Mouse (Mus musculus) left cerebral cortex, adult 8-10 months (tissue): ENCODE data around the gene Hs3st5. TPM values are rescaled to one million over a fixed set of nuclear protein-coding genes. Genes with fewer than 3 reads are reported as not detected.
"Not testable (repeated sequence)": the region's sequence is repeated elsewhere in the genome, so short reads cannot be mapped to it uniquely, and the experiment has no call there.

Experiments
- DNase-seq, 2 experiments: peaks; one replicate each; pipeline ENCODE4 v3.0.0; 2022; ENCODE audit warnings: low spot score in 2 of 2
- total RNA-seq, 4 experiments: library from RNA; stranded (reverse); gene quantifications; 2 replicates each; pipeline ENCODE4 v1.2.4; 2022

Gene Hs3st5
- 1 to 10 TPM; 5.7 to 7.4 (median 6.9) TPM for total RNA-seq

DNA sequence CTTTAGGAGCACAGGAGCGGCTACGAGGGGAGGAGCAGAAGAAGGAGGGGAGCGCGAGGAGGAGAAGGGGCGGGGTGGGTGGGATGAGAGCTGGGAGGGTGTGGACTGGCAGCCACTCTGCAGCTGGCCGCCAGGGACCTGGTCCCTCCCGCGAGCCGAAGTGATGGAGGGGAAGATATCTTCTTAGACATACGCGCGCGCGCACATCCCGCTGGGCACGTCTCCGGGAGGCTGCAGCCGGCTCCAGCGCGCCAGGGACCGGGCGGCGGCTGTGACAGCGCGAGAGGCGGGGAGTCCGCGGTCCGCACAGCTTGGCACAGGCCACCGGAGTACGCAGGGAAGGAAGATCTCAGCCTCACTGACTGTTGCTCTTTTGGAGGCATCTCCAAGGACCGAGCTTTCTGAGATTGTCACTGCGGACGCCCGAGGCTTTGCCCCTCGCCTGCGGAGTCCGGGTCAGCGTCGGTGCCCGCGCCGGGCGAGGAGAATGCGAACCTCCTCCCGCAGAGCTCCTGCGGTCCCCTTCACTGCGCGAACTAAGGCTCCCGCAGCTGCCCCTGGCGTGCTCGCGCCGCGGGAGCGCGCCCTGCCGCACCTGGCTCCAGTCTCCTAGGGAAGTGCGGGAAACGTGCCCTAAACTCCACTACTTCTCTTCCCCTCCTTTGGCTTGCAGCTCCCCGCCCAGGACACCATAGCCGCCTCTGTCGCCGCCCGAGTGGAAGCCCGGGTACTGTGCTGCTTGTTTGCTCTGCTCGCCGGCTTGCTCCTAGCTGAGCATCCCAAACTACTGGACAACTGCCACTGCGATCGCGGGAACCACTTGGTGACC is at the start of gene Hs3st5:
Gene Hs3st5, plus strand, starts transcription at position 88 of the 829 bp plus-strand sequence.
- DNase-seq: peak; percentile 47 to 73

DNA sequence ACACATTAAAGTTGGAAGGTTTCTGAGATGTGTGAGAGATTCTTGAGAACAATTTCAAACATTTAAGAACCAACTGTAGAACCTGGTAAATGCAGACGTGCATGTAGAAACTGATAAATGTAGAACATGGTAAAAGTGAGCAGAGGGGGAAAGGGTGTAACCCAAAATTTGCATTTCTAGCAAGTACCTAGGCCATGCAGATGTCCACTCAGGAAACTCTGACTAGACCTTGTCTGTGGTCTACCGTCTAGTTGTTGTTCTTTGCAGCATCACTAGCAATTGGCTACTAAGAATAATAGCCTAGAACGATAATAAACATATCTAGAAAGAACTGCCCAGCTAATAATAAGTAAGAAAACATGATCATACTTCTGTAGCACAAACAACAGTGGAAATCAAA is 38.0 kb upstream of the Hs3st5 start:
- no peak for DNase-seq

- no peak for DNase-seq
These were observed 35.5 kb upstream of the Hs3st5 start for GRCm38 (mm10) chr10:36471135-36471534.

DNA sequence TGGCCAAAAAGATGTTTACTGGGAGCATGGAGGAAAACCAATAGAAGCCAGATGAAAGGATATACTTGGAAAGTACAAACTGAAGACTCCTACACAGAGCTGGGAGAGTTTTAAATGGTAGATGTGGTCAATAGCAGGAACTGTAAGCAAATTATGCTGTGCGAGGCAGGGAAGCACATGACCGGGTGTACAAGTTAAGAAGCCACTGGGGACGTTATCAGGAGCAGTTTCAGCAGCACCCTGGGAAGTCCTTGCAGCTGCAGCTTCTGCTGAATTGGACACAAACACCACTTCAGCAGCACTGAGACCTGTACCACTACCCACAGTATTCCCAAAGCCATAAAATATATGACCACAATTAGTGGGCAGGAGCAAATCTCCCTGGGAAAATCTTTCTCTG is 31.8 kb upstream of the Hs3st5 start:
- no peak for DNase-seq

GRCm38 (mm10) chr10:36477543-36477942 is 29.1 kb upstream of the Hs3st5 start:
- no peak for DNase-seq

DNA sequence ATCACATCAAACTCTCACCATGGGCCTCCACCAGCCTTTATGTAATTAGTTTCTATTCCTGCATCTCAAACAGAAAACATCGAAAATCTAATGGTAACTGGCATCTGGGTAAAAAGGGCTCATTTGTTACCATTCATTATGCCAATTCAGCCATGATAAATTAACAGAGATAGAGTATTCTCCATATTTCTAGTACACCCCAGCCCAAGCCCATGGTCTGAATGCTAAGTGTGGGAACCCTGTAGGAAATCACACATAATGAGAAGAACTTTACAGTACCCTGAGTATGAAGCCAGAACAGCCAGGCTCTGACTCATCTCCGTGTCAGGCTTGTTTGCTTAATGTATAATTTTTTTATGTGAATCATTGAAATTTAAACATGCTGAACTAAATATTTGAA is 23.3 kb upstream of the Hs3st5 start:
- no peak for DNase-seq

- no peak for DNase-seq
These were observed 22.6 kb upstream of the Hs3st5 start for GRCm38 (mm10) chr10:36484011-36484410.

DNA sequence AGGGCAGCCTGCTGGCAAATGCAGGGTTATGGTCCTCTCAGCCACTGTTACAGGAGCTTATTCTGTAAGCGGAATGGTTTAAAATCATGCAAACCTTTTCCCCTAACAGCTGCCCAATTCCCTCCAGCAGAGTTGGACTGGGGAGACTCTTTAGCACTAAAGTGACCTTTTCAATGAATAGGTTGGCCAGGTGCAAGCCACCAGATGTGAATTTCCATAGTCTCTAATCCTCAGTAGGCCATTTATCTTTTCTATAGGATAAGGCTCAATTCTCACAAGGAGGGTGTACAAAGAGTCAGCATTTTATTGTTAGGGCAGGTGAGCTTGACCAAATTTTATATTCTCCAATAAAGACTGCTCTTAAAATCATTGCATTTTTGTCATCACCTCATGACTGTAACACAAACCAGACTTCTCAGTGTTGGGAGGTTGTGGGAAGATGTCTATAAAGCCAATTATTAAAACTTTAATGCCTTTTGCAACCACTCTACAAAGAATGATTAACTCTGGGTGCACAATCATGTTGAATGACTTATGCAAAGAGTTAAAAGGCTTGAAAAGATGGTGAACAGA is 21.8 kb upstream of the Hs3st5 start:
- no peak for DNase-seq

GRCm38 (mm10) chr10:36493566-36493965 is 13.0 kb upstream of the Hs3st5 start:
- no peak for DNase-seq

DNA sequence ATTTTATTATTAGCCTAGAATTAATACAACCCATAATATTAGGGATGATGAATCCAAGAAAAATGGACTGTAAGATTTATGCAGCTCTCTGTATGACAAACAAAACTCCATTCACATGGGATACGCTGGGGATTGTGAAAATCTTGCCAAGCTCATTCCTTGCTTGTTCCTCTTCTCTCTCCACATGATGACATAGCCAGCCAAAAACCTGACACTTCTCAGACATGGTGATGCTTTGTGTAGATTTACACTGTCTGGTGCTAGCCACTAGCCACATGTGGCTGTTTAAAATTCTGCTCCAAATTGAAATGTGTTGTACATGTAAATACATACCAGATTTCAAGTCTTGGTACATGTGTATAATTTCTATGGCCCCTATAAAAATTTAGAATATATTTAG is 6.9 kb upstream of the Hs3st5 start:
- DNase-seq: no peak

DNA sequence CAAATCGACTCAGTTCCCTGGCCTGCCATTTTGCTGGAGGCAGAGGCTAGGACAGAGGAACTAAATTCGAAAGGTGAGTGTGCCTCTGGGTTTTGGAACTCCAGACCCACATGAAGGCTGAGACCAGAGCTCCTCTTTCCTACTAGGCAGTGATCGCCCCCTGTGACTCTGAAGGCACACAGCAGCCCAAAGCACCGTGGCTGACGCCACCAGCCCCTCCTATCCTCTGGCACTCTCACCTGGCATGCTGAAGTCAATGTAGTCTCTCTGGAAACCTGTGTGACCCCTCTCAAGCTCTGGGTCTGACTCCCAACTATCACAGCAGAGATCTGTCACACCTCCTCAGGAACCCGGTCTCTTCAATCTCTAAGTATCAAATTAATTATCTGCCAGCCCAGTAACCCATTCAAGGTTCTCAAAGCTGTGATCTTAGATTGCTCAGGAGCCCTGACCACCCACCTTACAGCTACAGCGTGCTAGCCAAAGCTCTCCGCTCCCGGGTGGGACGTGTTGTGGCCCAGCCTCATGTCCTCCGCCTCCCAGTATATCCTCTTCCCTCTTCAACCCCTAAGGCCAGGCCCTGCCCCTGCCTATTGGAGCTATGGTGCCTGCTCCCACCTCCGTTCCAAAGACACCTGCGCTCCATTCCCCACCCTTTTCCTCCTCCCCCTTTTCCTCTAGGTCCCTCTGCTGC is 434 bp upstream of the Hs3st5 start:
- DNase-seq: peak in 1 of 2 experiments; percentile 13

DNA sequence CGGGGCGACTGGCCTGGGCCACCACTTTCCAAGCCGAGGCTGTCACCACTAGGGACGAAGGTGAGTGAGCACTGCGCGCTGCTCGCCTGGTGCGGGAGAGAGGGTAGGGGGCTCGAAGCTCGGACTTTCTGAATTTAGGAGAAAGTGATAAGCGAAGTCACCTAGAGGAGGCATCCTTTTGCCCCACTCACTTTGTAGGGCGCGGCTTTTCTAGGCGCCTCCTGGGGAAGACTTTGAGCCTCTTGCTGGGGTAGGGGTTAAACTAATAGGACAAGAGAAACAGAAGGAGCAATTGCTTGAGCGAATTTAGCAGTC is 899 bp downstream of the Hs3st5 start:
- DNase-seq: peak in 1 of 2 experiments; percentile 8

DNA sequence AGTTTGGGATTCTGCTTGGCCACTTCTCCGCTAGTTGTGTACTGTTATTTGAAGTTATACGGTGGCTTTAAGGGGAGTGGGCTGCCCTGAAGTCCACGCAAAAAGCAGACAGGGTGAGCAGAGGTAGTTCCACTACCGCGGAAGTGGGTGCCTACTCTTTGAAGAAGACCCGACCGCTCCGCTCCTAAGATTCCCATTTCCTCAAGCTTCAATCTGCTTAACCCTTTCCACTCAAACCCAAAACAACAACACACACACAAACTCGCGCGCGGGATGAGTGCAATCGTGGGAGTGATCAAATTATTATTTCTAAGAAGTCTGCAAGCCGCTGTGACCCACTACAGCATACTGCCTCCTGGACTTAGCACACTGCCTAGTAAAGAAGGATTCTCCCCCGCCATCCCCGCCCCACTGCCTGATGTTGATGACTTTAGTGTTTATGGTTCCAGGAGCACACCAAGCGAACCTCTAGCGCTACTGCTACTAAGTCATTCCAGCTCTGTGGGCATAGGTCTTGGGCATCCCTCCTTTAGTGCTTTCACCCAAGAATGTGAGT is 1.5 kb downstream of the Hs3st5 start:
- peak in 1 of 2 experiments; percentile 4 for DNase-seq

DNA sequence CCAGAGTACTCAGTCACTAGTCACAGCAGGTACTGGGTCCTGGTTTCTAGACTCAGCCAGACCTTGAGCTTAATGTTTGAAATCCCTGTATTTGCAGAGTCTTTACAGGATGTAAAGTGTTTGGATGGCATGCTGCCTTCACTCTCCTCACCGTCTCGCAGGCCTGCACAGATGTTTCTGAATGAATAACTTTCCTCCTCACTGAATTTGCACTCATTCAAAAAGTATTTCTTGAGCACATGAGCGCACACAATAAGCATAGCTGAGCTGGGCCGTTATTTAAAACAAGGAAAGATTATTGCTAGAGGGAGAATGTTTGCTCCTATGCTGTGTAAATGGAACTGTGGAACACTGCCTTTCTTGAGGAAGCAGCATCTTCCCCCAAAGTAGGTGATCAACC is 2.9 kb downstream of the Hs3st5 start:
- no peak for DNase-seq

DNA sequence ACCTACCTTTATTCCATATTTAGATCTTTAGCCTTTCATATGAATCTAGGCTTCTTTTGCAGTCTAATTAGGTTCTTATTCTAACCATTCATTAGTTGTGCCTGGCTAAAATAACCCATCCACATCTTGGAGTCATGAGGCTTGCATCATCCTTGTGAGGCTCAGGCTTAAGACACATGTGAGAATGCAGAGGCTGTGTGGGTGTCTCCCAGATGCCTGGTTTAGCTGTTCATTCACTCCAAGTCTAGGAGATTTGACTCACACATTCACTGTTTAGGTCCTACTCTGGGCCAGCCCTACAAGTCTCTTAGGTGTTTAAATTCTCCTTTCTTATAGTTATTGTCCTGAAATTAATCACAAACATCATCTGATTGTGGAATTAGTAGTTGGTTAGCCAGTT is 17.3 kb downstream of the Hs3st5 start:
- no peak for DNase-seq

GRCm38 (mm10) chr10:36533633-36534335 is 27.2 kb downstream of the Hs3st5 start:
- DNase-seq: no peak

GRCm38 (mm10) chr10:36546622-36547021 is 40.0 kb downstream of the Hs3st5 start:
- DNase-seq: no peak

- not testable (repeated sequence) for DNase-seq
These were observed 41.1 kb downstream of the Hs3st5 start for GRCm38 (mm10) chr10:36547713-36548112.

DNA sequence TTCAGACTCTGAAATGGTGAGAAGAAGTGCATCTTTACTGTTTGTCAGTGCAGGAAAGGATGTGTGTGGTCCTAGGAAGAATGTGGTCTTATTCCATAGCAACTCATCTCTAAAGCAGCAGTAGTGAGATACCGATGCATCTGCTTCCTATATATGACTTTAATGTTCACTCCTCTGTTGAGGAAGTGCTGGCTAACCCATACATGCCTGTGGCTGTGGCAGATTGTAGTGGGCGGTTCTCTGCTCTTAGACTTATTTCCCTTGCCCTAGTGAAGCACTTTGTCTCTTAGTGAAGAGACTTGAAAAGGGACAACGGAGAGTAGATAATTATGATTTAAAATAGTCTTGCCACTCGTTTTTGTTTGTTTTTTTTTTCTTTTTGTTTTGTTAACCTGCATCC is 47.4 kb downstream of the Hs3st5 start:
- DNase-seq: no peak

- DNase-seq: no peak
These were observed 48.6 kb downstream of the Hs3st5 start for GRCm38 (mm10) chr10:36554941-36555888.
